Mouse (Mus musculus) cerebellum, adult 18-20 months (tissue): ENCODE data around the gene Zic5.

Source experiments
- DNase-seq, 2 experiments: peaks; one replicate each; pipeline ENCODE4 v3.0.0; 2021

Gene Zic5

GRCm38 (mm10) chr14:122427204-122427560 lies 38.3 kb downstream of the Zic5 start:
- DNase-seq: no peak

- DNase-seq: no peak
These were observed 38.8 kb downstream of the Zic5 start for GRCm38 (mm10) chr14:122426529-122427203.

- DNase-seq: no peak
These were observed 41.0 kb downstream of the Zic5 start for GRCm38 (mm10) chr14:122424441-122424840.

- DNase-seq: no peak
These were observed 49.2 kb downstream of the Zic5 start for GRCm38 (mm10) chr14:122416166-122416771.

GRCm38 (mm10) chr14:122414786-122415185 lies 50.7 kb downstream of the Zic5 start:
- DNase-seq: no peak

GRCm38 (mm10) chr14:122413542-122413928 lies 51.9 kb downstream of the Zic5 start:
- no peak for DNase-seq

GRCm38 (mm10) chr14:122412841-122413541 lies 52.5 kb downstream of the Zic5 start:
- DNase-seq: no peak
